Mouse (Mus musculus): ENCODE measurements around the gene Fcrla. TPM values are rescaled to one million over a fixed set of nuclear protein-coding genes. Genes with fewer than 3 reads are reported as not detected.

The Fcrla gene
- total RNA-seq, 1 experiment, result not detected

GRCm38 (mm10) chr1:170934383-170934782 is 7.0 kb upstream of the Fcrla start:
- Histone ChIP-seq H3K9me3 (ENCODE audit: control insufficient read depth, insufficient read depth, low read depth, low read length) (no peaks in the 10 kb centered on the region), H3K4me3 (ENCODE audit: insufficient read depth in 1 of 2, low read depth in 1 of 2, low read length in 2 of 2, poor library complexity in 1 of 2, severe bottlenecking in 1 of 2) (no peak overlapping the region), H3K27ac (ENCODE audit: insufficient read depth, low read depth, low read length, poor library complexity, severe bottlenecking) (no peak overlapping the region), H3K9ac (ENCODE audit: insufficient read depth, low read depth, low read length, poor library complexity, severe bottlenecking) (no peak overlapping the region), H3K36me3 (ENCODE audit: control insufficient read depth, insufficient read depth, low read length, poor library complexity, severe bottlenecking) (no peaks in the 10 kb centered on the region), H3K4me1 (ENCODE audit: control insufficient read depth in 2 of 2, insufficient read depth in 2 of 2, low read length in 2 of 2, poor library complexity in 1 of 2) (no peaks in the 10 kb centered on the region)
- no peak for TF ChIP-seq CHD2 (IDR thresholded peaks at IDR 0.05; ENCODE audit: low read depth, low read length)
- no peak for TF ChIP-seq ZNF384 (IDR thresholded peaks at IDR 0.05; ENCODE audit: low read depth, low read length)
- no peak for TF ChIP-seq MAFK (IDR thresholded peaks at IDR 0.05; ENCODE audit: insufficient read depth, low read depth, low read length)
- TF ChIP-seq ZC3H11A (IDR thresholded peaks at IDR 0.05; ENCODE audit: borderline replicate concordance, low read depth, low read length), result no peak
- no peak for TF ChIP-seq HCFC1 (IDR thresholded peaks at IDR 0.05; ENCODE audit: borderline replicate concordance, insufficient read depth, low read length)
- DNase-seq (ENCODE audit: low read depth, low spot score), result no peak
- in situ Hi-C loops (cut with MboI; ENCODE audit: low sequenced_read_pairs in 2 of 2, unreplicated experiment in 2 of 2), result no loop called here

GRCm38 (mm10) chr1:170933940-170934339 is 6.6 kb upstream of the Fcrla start:
- Histone ChIP-seq H3K36me3 (ENCODE audit: control insufficient read depth, insufficient read depth, low read length, poor library complexity, severe bottlenecking) (no peaks in the 10 kb centered on the region), H3K9me3 (ENCODE audit: control insufficient read depth, insufficient read depth, low read depth, low read length) (no peaks in the 10 kb centered on the region), H3K9ac (ENCODE audit: insufficient read depth, low read depth, low read length, poor library complexity, severe bottlenecking) (no peak overlapping the region), H3K4me1 (ENCODE audit: control insufficient read depth in 2 of 2, insufficient read depth in 2 of 2, low read length in 2 of 2, poor library complexity in 1 of 2) (no peaks in the 10 kb centered on the region), H3K4me3 (ENCODE audit: insufficient read depth in 1 of 2, low read depth in 1 of 2, low read length in 2 of 2, poor library complexity in 1 of 2, severe bottlenecking in 1 of 2) (no peak overlapping the region), H3K27ac (ENCODE audit: insufficient read depth, low read depth, low read length, poor library complexity, severe bottlenecking) (no peak overlapping the region)
- in situ Hi-C loops (cut with MboI; ENCODE audit: low sequenced_read_pairs in 2 of 2, unreplicated experiment in 2 of 2), result no loop called here
- TF ChIP-seq CHD2 (IDR thresholded peaks at IDR 0.05; ENCODE audit: low read depth, low read length) (no peak), ZNF384 (IDR thresholded peaks at IDR 0.05; ENCODE audit: low read depth, low read length) (no peak), HCFC1 (IDR thresholded peaks at IDR 0.05; ENCODE audit: borderline replicate concordance, insufficient read depth, low read length) (no peak), MAFK (IDR thresholded peaks at IDR 0.05; ENCODE audit: insufficient read depth, low read depth, low read length) (no peak), ZC3H11A (IDR thresholded peaks at IDR 0.05; ENCODE audit: borderline replicate concordance, low read depth, low read length) (no peak)
- no peak for DNase-seq (ENCODE audit: low read depth, low spot score)

- no peak for DNase-seq (ENCODE audit: low read depth, low spot score)
- Histone ChIP-seq H3K27ac (ENCODE audit: insufficient read depth, low read depth, low read length, poor library complexity, severe bottlenecking) (no peak overlapping the region), H3K9me3 (ENCODE audit: control insufficient read depth, insufficient read depth, low read depth, low read length) (no peaks in the 10 kb centered on the region), H3K4me3 (ENCODE audit: insufficient read depth in 1 of 2, low read depth in 1 of 2, low read length in 2 of 2, poor library complexity in 1 of 2, severe bottlenecking in 1 of 2) (no peak overlapping the region), H3K36me3 (ENCODE audit: control insufficient read depth, insufficient read depth, low read length, poor library complexity, severe bottlenecking) (no peaks in the 10 kb centered on the region), H3K4me1 (ENCODE audit: control insufficient read depth in 2 of 2, insufficient read depth in 2 of 2, low read length in 2 of 2, poor library complexity in 1 of 2) (no peaks in the 10 kb centered on the region), H3K9ac (ENCODE audit: insufficient read depth, low read depth, low read length, poor library complexity, severe bottlenecking) (no peak overlapping the region)
- in situ Hi-C loops (cut with MboI; ENCODE audit: low sequenced_read_pairs in 2 of 2, unreplicated experiment in 2 of 2), result no loop called here
- TF ChIP-seq ZC3H11A (IDR thresholded peaks at IDR 0.05; ENCODE audit: borderline replicate concordance, low read depth, low read length), result no peak
- TF ChIP-seq MAFK (IDR thresholded peaks at IDR 0.05; ENCODE audit: insufficient read depth, low read depth, low read length), result no peak
- TF ChIP-seq HCFC1 (IDR thresholded peaks at IDR 0.05; ENCODE audit: borderline replicate concordance, insufficient read depth, low read length), result no peak
- TF ChIP-seq CHD2 (IDR thresholded peaks at IDR 0.05; ENCODE audit: low read depth, low read length), result no peak
- TF ChIP-seq ZNF384 (IDR thresholded peaks at IDR 0.05; ENCODE audit: low read depth, low read length), result no peak
Observed at GRCm38 (mm10) chr1:170933386-170933920, 6.1 kb upstream of the Fcrla start.

GRCm38 (mm10) chr1:170932043-170932442 is 4.7 kb upstream of the Fcrla start:
- H3K9ac ChIP-seq (ENCODE audit: insufficient read depth, low read depth, low read length, poor library complexity, severe bottlenecking), result no peak overlapping the region
- H3K4me3 ChIP-seq (ENCODE audit: insufficient read depth in 1 of 2, low read depth in 1 of 2, low read length in 2 of 2, poor library complexity in 1 of 2, severe bottlenecking in 1 of 2), result no peak overlapping the region
- DNase-seq (ENCODE audit: low read depth, low spot score), result no peak
- H3K27ac ChIP-seq (ENCODE audit: insufficient read depth, low read depth, low read length, poor library complexity, severe bottlenecking), result no peak overlapping the region
- H3K4me1 ChIP-seq (ENCODE audit: control insufficient read depth in 2 of 2, insufficient read depth in 2 of 2, low read length in 2 of 2, poor library complexity in 1 of 2), result no peaks in the 10 kb centered on the region
- no peak for TF ChIP-seq ZNF384 (IDR thresholded peaks at IDR 0.05; ENCODE audit: low read depth, low read length)
- no peak for TF ChIP-seq ZC3H11A (IDR thresholded peaks at IDR 0.05; ENCODE audit: borderline replicate concordance, low read depth, low read length)
- no peak for TF ChIP-seq CHD2 (IDR thresholded peaks at IDR 0.05; ENCODE audit: low read depth, low read length)
- no peak for TF ChIP-seq HCFC1 (IDR thresholded peaks at IDR 0.05; ENCODE audit: borderline replicate concordance, insufficient read depth, low read length)
- TF ChIP-seq MAFK (IDR thresholded peaks at IDR 0.05; ENCODE audit: insufficient read depth, low read depth, low read length), result no peak
- no peaks in the 10 kb centered on the region for H3K9me3 ChIP-seq (ENCODE audit: control insufficient read depth, insufficient read depth, low read depth, low read length)
- no peaks in the 10 kb centered on the region for H3K36me3 ChIP-seq (ENCODE audit: control insufficient read depth, insufficient read depth, low read length, poor library complexity, severe bottlenecking)
- in situ Hi-C loops (cut with MboI; ENCODE audit: low sequenced_read_pairs in 2 of 2, unreplicated experiment in 2 of 2), result no loop called here

- in situ Hi-C loops (cut with MboI; ENCODE audit: low sequenced_read_pairs in 2 of 2, unreplicated experiment in 2 of 2), result no loop called here
- Histone ChIP-seq H3K27ac (ENCODE audit: insufficient read depth, low read depth, low read length, poor library complexity, severe bottlenecking) (no peak overlapping the region), H3K36me3 (ENCODE audit: control insufficient read depth, insufficient read depth, low read length, poor library complexity, severe bottlenecking) (no peaks in the 10 kb centered on the region), H3K9me3 (ENCODE audit: control insufficient read depth, insufficient read depth, low read depth, low read length) (no peaks in the 10 kb centered on the region), H3K9ac (ENCODE audit: insufficient read depth, low read depth, low read length, poor library complexity, severe bottlenecking) (no peak overlapping the region), H3K4me3 (ENCODE audit: insufficient read depth in 1 of 2, low read depth in 1 of 2, low read length in 2 of 2, poor library complexity in 1 of 2, severe bottlenecking in 1 of 2) (no peak overlapping the region), H3K4me1 (ENCODE audit: control insufficient read depth in 2 of 2, insufficient read depth in 2 of 2, low read length in 2 of 2, poor library complexity in 1 of 2) (no peaks in the 10 kb centered on the region)
- no peak for DNase-seq (ENCODE audit: low read depth, low spot score)
- no peak for TF ChIP-seq MAFK (IDR thresholded peaks at IDR 0.05; ENCODE audit: insufficient read depth, low read depth, low read length)
Observed at GRCm38 (mm10) chr1:170929245-170929644, 1.9 kb upstream of the Fcrla start.

Measured in ES-E14 (cell line).